Mouse (Mus musculus) B cell, adult 67 days (primary cell): ENCODE results near the gene Ehd1. TPM values are rescaled to one million over a fixed set of nuclear protein-coding genes. Genes with fewer than 3 reads are reported as not detected.

Experiments
- total RNA-seq, 2 experiments: library from RNA; stranded (reverse); gene quantifications; 4 replicates each; pipeline ENCODE4 v1.2.4; 2023

The Ehd1 gene
- total RNA-seq: 100 to 1,000 TPM; 212 to 217 TPM

GRCm38 (mm10) chr19:6276426-6277421 lies at the start of gene Ehd1:
Gene Ehd1, plus strand, starts transcription at chr19:6276725.

GRCm38 (mm10) chr19:6235084-6236052 lies 41.2 kb upstream of the Ehd1 start, which contains the start of gene Ppp2r5b:
Gene Ppp2r5b, minus strand, starts transcription at chr19:6235872.

GRCm38 (mm10) chr19:6241274-6242107 lies 35.0 kb upstream of the Ehd1 start, which contains the start of gene Atg2a:
Gene Atg2a, plus strand, starts transcription at chr19:6241668.

DNA sequence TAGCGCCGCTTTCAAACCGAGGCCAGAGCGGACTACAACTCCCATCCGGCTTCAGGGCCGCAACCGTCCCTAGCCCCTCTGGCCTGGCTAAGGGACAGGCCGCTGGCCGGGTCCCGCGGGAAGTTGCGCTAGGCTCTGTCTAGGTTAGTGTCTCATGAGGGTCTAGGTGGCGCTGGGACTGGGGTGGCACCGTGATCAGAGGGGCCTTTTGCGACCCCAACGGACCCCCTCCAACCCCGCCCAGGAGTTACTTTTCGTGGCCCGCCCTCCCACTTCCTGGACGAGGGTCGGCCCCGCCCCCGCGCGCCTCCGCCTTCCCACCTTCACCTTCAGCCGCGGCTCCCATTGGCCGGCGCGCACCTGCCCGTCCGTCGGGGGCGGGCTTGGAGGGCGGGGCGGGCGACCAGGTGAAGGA lies 29.6 kb downstream of the Ehd1 start, which contains the start of gene Cdc42bpg:
Gene Cdc42bpg, plus strand, starts transcription at position 320 of the 415 bp plus-strand sequence.

DNA sequence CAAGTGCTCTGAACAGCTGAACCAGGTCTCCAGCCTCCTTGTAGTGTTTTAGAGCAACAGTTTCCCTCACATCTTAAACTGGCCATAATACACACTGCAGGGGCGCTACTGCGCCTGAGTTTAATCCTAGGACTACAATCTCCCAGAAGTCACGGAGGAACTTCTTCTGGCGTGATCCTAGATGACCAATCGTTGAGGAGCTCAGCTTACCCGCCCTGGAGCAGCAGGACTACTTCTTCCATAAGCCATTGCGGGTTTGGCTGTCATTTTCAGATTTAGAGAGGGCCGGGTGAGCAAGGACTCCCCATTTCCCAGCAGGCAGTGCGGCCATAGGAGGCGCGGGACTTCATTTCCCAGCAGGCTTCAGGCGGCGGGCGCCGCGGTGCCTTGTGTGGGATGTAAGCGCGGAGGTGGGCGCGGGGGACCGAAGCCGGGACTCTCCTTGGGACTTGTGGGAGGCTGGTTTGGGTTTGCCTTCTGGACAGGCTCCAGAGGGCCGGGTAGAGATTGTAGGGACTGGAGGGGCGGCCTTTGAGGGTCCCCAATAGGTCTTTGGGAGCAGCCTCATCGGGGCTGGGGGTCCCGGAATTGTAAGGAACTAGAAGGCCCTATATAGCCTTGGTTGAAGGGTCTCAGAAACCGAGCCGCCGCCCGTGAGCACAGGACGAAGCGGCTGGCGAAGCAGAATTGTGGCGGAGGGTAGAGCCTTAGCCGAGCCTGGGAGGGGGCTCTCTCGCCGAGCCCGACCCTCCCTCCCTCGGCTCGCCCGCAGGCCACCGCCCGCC lies 58.3 kb downstream of the Ehd1 start, which contains the start of gene Men1:
Gene Men1, plus strand, starts transcription at position 307 of the 785 bp plus-strand sequence.

DNA sequence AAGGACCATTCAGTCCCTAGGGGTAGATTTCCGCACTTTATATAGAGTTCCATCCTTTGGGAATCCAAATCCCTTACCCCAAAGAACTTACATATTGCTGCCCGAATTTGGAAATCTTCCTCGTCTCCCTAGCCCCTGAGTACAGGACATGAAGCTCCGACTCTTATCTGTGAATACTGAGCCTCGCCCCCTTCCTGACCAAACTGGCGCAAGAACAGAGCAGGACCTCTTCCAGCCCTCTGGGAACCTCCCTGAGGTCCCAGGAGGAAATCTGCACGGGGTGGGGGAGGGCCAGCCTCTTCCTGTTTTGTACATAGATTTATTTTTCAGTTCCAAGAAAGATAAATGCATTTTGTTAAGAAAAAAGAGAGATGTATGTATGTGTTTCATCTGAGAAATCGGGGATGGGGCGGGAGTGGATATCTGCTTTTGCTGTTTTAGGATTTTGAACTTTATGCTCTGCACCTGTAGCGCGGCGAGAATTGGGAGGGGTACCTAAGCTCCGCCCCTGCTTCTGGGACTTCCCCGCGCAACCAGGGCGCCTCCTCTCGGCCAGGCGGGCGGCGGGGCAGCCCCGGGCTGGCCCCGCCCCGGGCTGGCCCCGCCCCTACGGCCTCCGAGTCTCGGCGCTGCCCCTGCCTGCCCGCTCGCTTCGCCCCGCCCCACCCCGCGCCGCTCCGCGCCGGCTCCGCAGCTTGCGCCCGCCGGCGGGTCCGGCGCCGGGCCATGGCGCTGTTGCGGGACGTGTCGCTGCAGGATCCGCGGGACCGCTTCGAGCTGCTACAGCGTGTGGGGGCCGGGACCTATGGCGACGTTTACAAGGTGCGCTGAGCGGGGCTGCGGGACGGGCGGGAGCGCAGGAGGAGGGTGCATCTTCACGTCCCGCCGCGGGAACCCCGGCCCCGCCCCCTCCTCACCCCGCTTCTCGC lies 64.3 kb downstream of the Ehd1 start, which contains the start of gene Map4k2:
Gene Map4k2, plus strand, starts transcription at position 612 of the 929 bp plus-strand sequence.

Other genes starting within 250 kb of the Ehd1 start
- gene Syvn1, start 230.1 kb upstream of the Ehd1 start, total RNA-seq: 100 to 1,000 TPM; 205 to 221 TPM
- 10 to 100 TPM; 24.4 to 30.4 TPM for gene Mrpl49, start 218.9 kb upstream of the Ehd1 start, total RNA-seq
- 1,000 to 10,000 TPM; 3,281 to 3,326 TPM for gene Fau, start 218.9 kb upstream of the Ehd1 start, total RNA-seq
- gene Znhit2, start 215.5 kb upstream of the Ehd1 start, total RNA-seq: 10 to 100 TPM; 11.5 to 17.8 TPM
- gene Tm7sf2, start 208.4 kb upstream of the Ehd1 start, total RNA-seq: 10 to 100 TPM; 11.2 to 16.4 TPM
- 100 to 1,000 TPM in 1 of 2 experiments, 10 to 100 TPM in 1; 83.4 to 105 TPM for gene Vps51, start 199.5 kb upstream of the Ehd1 start, total RNA-seq
- gene Tmem262, start 196.7 kb upstream of the Ehd1 start, total RNA-seq: not detected
- gene Gm28374, start 194.5 kb upstream of the Ehd1 start, total RNA-seq: not detected
- 10 to 100 TPM; 51.4 to 65.8 TPM for gene Zfpl1, start 191.8 kb upstream of the Ehd1 start, total RNA-seq
- 1 to 10 TPM; 1.6 TPM for gene Cdca5, start 191.7 kb upstream of the Ehd1 start, total RNA-seq
- gene AC131692.1, start 182.3 kb upstream of the Ehd1 start, total RNA-seq: not detected
- not detected for gene Naaladl1, start 170.9 kb upstream of the Ehd1 start, total RNA-seq
- gene Sac3d1, start 158.1 kb upstream of the Ehd1 start, total RNA-seq: 1 to 10 TPM; 8.8 to 10.0 TPM
- 10 to 100 TPM; 41.1 to 46.7 TPM for gene Snx15, start 148.4 kb upstream of the Ehd1 start, total RNA-seq
- gene Batf2, start 135.7 kb upstream of the Ehd1 start, total RNA-seq: not detected
- gene Arl2, start 135.2 kb upstream of the Ehd1 start, total RNA-seq: 10 to 100 TPM; 31.4 to 32.2 TPM
- gene Majin, start 92.3 kb upstream of the Ehd1 start, total RNA-seq: not detected
- gene Gpha2, start 50.3 kb upstream of the Ehd1 start, total RNA-seq: not detected
- 10 to 100 TPM; 25.7 to 33.0 TPM for gene Ppp2r5b, start 40.9 kb upstream of the Ehd1 start, total RNA-seq
- gene Atg2a, start 35.1 kb upstream of the Ehd1 start, total RNA-seq: 100 to 1,000 TPM; 105 to 123 TPM
- gene Cdc42bpg, start 29.7 kb downstream of the Ehd1 start, total RNA-seq: 1 to 10 TPM; 8.0 to 9.0 TPM
- 10 to 100 TPM; 42.3 to 45.0 TPM for gene Men1, start 58.3 kb downstream of the Ehd1 start, total RNA-seq
- 100 to 1,000 TPM; 638 TPM for gene Map4k2, start 64.4 kb downstream of the Ehd1 start, total RNA-seq
- gene Sf1, start 87.0 kb downstream of the Ehd1 start, total RNA-seq: 1,000 to 10,000 TPM in 1 of 2 experiments, 100 to 1,000 TPM in 1; 928 to 1,009 TPM
- 10 to 100 TPM; 17.5 to 19.3 TPM for gene Pygm, start 107.7 kb downstream of the Ehd1 start, total RNA-seq
- 100 to 1,000 TPM; 737 to 900 TPM for gene Rasgrp2, start 122.6 kb downstream of the Ehd1 start, total RNA-seq
- 1 to 10 TPM in 1 of 2 experiments, under 1 TPM in 1; 0.70 to 1.1 TPM for gene Nrxn2, start 142.0 kb downstream of the Ehd1 start, total RNA-seq